ENCODE assay signal across 27 mouse cellular contexts in genomic region chr6:71945101-71945500, GRCm38 (mm10).
"Had no signal": no experiment of that assay in that cellular context is flagged by ENCODE, and none has a peak within 500 bp of the region (broad histone marks: within the 10 kb centered on the region; RNA-seq: fewer than 3 reads in every experiment).

No protein-coding gene starts in this region.

- H3K4me1 ChIP-seq: hindbrain, embryonic 13.5 days; hindbrain, embryonic 15.5 days; limb, embryonic 12.5 days; liver, embryonic 13.5 days had no signal

- ATAC-seq: hindbrain, postnatal 0 days; intestine, embryonic 16.5 days; liver, postnatal 0 days had no signal

- H3K27ac ChIP-seq: gastrocnemius, adult 2 months; heart, adult 2 months; heart, embryonic 13.5 days; heart, embryonic 15.5 days; hindbrain, embryonic 13.5 days; hindbrain, embryonic 15.5 days; hindbrain, postnatal 0 days; left cerebral cortex, adult 2 months; limb, embryonic 10.5 days; limb, embryonic 12.5 days; liver, embryonic 13.5 days; liver, embryonic 15.5 days had no signal

- H3K27me3 ChIP-seq: heart, embryonic 13.5 days; heart, embryonic 15.5 days; hindbrain, embryonic 13.5 days; hindbrain, embryonic 15.5 days; limb, embryonic 12.5 days; liver, embryonic 13.5 days; liver, embryonic 15.5 days had no signal

- DNase-seq: gastrocnemius, adult 2 months; gastrocnemius, postnatal 10 days; gastrocnemius, postnatal 36 days; heart, adult 11 months; heart, adult 2 months; heart, postnatal 14 days; heart, postnatal 36 days; kidney, adult 11 months; kidney, adult 2 months; kidney, postnatal 10 days; kidney, postnatal 25 days; kidney, postnatal 4 days; liver; liver, embryonic 13.5 days; liver, postnatal 0 days had no signal

- H3K4me3 ChIP-seq: gastrocnemius, adult 2 months; heart, adult 2 months; heart, embryonic 13.5 days; heart, embryonic 15.5 days; hindbrain, embryonic 13.5 days; hindbrain, embryonic 15.5 days; left cerebral cortex, adult 2 months; limb, embryonic 10.5 days; limb, embryonic 12.5 days; liver, embryonic 13.5 days; liver, embryonic 15.5 days had no signal

- H3K4me2 ChIP-seq: heart, embryonic 11.5 days; heart, embryonic 13.5 days; heart, embryonic 15.5 days; hindbrain, embryonic 13.5 days; hindbrain, embryonic 15.5 days; limb, embryonic 12.5 days; liver, embryonic 11.5 days; liver, embryonic 13.5 days; liver, embryonic 15.5 days had no signal

- H3K9me3 ChIP-seq: heart, embryonic 13.5 days; heart, embryonic 15.5 days; hindbrain, embryonic 13.5 days; hindbrain, embryonic 15.5 days; limb, embryonic 10.5 days; limb, embryonic 12.5 days; liver, embryonic 13.5 days; liver, embryonic 15.5 days had no signal

- H3K9ac ChIP-seq: heart, embryonic 13.5 days; heart, embryonic 15.5 days; hindbrain, embryonic 13.5 days; hindbrain, embryonic 15.5 days; limb, embryonic 12.5 days; liver, embryonic 13.5 days; liver, embryonic 15.5 days; liver, postnatal 0 days had no signal
